Mouse (Mus musculus) heart, postnatal 0 days (tissue): ENCODE measurements around the gene Ddi1.

Experiments
- CTCF ChIP-seq: IDR thresholded peaks from 2 replicates; pipeline ENCODE4 v1.5.1; 2016; ENCODE audit warnings: antibody characterized with exemption, control low read depth, low read depth
- EP300 ChIP-seq: IDR thresholded peaks from 2 replicates; pipeline ENCODE4 v1.6.1; 2016; ENCODE audit warnings: antibody characterized with exemption, low read depth

GRCm38 (mm10) chr9:6302050-6302449 lies 32.4 kb upstream of the Ddi1 start:
- TF ChIP-seq CTCF (no peak), EP300 (no peak)
